Mouse (Mus musculus): ENCODE data around the gene Ercc5.

- TF ChIP-seq POLR2A (IDR thresholded peaks at IDR 0.05; ENCODE audit: borderline replicate concordance, extremely low read depth, low read depth, low read length) (no peak), CTCF (IDR thresholded peaks at IDR 0.05; ENCODE audit: insufficient read depth, low read length) (peak; percentile 36; the same call in 1 of the 2 replicates)
These were observed 26.4 kb downstream of the Ercc5 start for GRCm38 (mm10) chr1:44173903-44174302.

All from lung, adult 2 months (tissue).